Mouse (Mus musculus): ENCODE data around the gene Bin2. TPM values are rescaled to one million over a fixed set of nuclear protein-coding genes. Genes with fewer than 3 reads are reported as not detected.

Bin2 gene
- polyA plus RNA-seq, 1 experiment, result not detected

GRCm38 (mm10) chr15:100666851-100667250 is 2.5 kb downstream of the Bin2 start:
- Histone ChIP-seq H3ac (ENCODE audit: control insufficient read depth, insufficient read length, low read depth) (no peak overlapping the region), H3K27me3 (ENCODE audit: control insufficient read depth, insufficient read depth, insufficient read length) (peaks cover 15% of the 10 kb centered on the region), H3K4me3 (ENCODE audit: insufficient read depth, poor library complexity, severe bottlenecking) (no peak overlapping the region), H3K79me3 (ENCODE audit: low read depth) (no peaks in the 10 kb centered on the region), H3K79me2 (ENCODE audit: control insufficient read depth, insufficient read depth) (no peaks in the 10 kb centered on the region), H3K36me3 (ENCODE audit: control insufficient read depth, insufficient read depth) (no peaks in the 10 kb centered on the region)
- TF ChIP-seq MYOD1 (IDR thresholded peaks at IDR 0.05; ENCODE audit: control insufficient read depth, insufficient read length, low read depth), result no peak
- TF ChIP-seq CEBPB (IDR thresholded peaks at IDR 0.05; ENCODE audit: low read depth), result no peak
- no peak for TF ChIP-seq FOSL1 (IDR thresholded peaks at IDR 0.05; ENCODE audit: insufficient read depth, low read length, poor library complexity, severe bottlenecking)
- no peak for TF ChIP-seq CTCF (IDR thresholded peaks at IDR 0.05; ENCODE audit: control insufficient read depth, insufficient read depth, insufficient read length)
- TF ChIP-seq MYOG (IDR thresholded peaks at IDR 0.05; ENCODE audit: control insufficient read depth, extremely low read depth, insufficient read length), result no peak
- no peak for TF ChIP-seq MAX (IDR thresholded peaks at IDR 0.05)
- no peak for TF ChIP-seq USF1 (IDR thresholded peaks at IDR 0.05; ENCODE audit: low read depth)

- no peaks in the 10 kb centered on the region for H3K36me3 ChIP-seq (ENCODE audit: control insufficient read depth, insufficient read depth)
- H3K79me3 ChIP-seq (ENCODE audit: low read depth), result no peaks in the 10 kb centered on the region
- H3K79me2 ChIP-seq (ENCODE audit: control insufficient read depth, insufficient read depth), result no peaks in the 10 kb centered on the region
- H3ac ChIP-seq (ENCODE audit: control insufficient read depth, insufficient read length, low read depth), result no peak overlapping the region
- H3K27me3 ChIP-seq (ENCODE audit: control insufficient read depth, insufficient read depth, insufficient read length), result peaks cover 15% of the 10 kb centered on the region
- TF ChIP-seq CTCF (IDR thresholded peaks at IDR 0.05; ENCODE audit: control insufficient read depth, insufficient read depth, insufficient read length), result no peak
- no peak for TF ChIP-seq MYOD1 (IDR thresholded peaks at IDR 0.05; ENCODE audit: control insufficient read depth, insufficient read length, low read depth)
- TF ChIP-seq CEBPB (IDR thresholded peaks at IDR 0.05; ENCODE audit: low read depth), result no peak
- no peak for TF ChIP-seq MYOG (IDR thresholded peaks at IDR 0.05; ENCODE audit: control insufficient read depth, extremely low read depth, insufficient read length)
- TF ChIP-seq MAX (IDR thresholded peaks at IDR 0.05), result no peak
- TF ChIP-seq FOSL1 (IDR thresholded peaks at IDR 0.05; ENCODE audit: insufficient read depth, low read length, poor library complexity, severe bottlenecking), result no peak
- H3K4me3 ChIP-seq (ENCODE audit: insufficient read depth, poor library complexity, severe bottlenecking), result no peak overlapping the region
These were observed 3.1 kb downstream of the Bin2 start for GRCm38 (mm10) chr15:100666219-100666696.

DNA sequence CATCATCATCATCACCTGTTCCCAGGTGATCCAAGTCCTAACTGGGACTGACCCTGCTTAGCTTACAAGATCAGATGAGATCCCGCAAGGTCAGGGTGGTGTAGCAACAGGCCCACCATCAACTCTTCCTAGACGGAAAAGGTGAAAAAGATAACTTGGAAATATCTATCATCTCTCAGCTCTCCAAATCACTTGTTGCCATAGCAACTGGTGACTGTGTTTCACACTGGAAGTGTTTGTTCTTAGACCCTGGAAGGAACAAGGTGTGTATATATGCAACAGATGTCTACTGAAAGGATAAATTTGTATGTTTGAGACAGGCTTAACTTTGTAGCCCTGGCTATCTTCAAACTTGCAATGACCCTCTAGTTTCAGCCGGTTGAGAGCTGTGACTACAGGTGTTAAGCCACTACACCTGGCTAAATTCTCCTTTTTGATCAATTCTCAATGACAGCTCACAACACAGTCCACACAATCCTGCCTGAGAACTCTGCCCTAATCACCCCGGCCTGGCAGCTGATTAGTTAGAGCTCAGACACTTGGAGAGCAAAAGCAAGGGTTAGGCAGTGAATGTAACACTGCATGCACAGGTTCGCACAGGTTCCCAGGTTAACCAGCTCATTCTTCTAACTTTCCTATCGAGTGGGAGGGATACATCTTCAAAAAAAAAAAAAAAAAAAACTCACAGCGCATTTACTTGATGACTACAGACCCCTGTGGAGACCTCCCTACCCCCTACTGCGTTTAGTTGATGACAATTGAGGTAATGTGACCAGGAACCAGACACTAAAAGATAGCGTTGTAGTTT is 3.7 kb downstream of the Bin2 start:
- Histone ChIP-seq H3K4me3 (ENCODE audit: insufficient read depth, poor library complexity, severe bottlenecking) (no peak overlapping the region), H3K36me3 (ENCODE audit: control insufficient read depth, insufficient read depth) (no peaks in the 10 kb centered on the region), H3ac (ENCODE audit: control insufficient read depth, insufficient read length, low read depth) (no peak overlapping the region), H3K79me2 (ENCODE audit: control insufficient read depth, insufficient read depth) (no peaks in the 10 kb centered on the region), H3K27me3 (ENCODE audit: control insufficient read depth, insufficient read depth, insufficient read length) (peaks cover 15% of the 10 kb centered on the region), H3K79me3 (ENCODE audit: low read depth) (no peaks in the 10 kb centered on the region)
- TF ChIP-seq USF1 (IDR thresholded peaks at IDR 0.05; ENCODE audit: low read depth), result no peak
- TF ChIP-seq CTCF (IDR thresholded peaks at IDR 0.05; ENCODE audit: control insufficient read depth, insufficient read depth, insufficient read length), result no peak
- TF ChIP-seq CEBPB (IDR thresholded peaks at IDR 0.05; ENCODE audit: low read depth), result no peak
- no peak for TF ChIP-seq FOSL1 (IDR thresholded peaks at IDR 0.05; ENCODE audit: insufficient read depth, low read length, poor library complexity, severe bottlenecking)
- no peak for TF ChIP-seq MYOD1 (IDR thresholded peaks at IDR 0.05; ENCODE audit: control insufficient read depth, insufficient read length, low read depth)
- no peak for TF ChIP-seq MYOG (IDR thresholded peaks at IDR 0.05; ENCODE audit: control insufficient read depth, extremely low read depth, insufficient read length)
- no peak for TF ChIP-seq MAX (IDR thresholded peaks at IDR 0.05)

- Histone ChIP-seq H3ac (ENCODE audit: control insufficient read depth, insufficient read length, low read depth) (no peak overlapping the region), H3K79me3 (ENCODE audit: low read depth) (no peaks in the 10 kb centered on the region), H3K79me2 (ENCODE audit: control insufficient read depth, insufficient read depth) (no peaks in the 10 kb centered on the region), H3K4me3 (ENCODE audit: insufficient read depth, poor library complexity, severe bottlenecking) (no peak overlapping the region), H3K27me3 (ENCODE audit: control insufficient read depth, insufficient read depth, insufficient read length) (peaks cover 15% of the 10 kb centered on the region), H3K36me3 (ENCODE audit: control insufficient read depth, insufficient read depth) (no peaks in the 10 kb centered on the region)
- TF ChIP-seq USF1 (IDR thresholded peaks at IDR 0.05; ENCODE audit: low read depth), result no peak
- no peak for TF ChIP-seq CTCF (IDR thresholded peaks at IDR 0.05; ENCODE audit: control insufficient read depth, insufficient read depth, insufficient read length)
- TF ChIP-seq MYOG (IDR thresholded peaks at IDR 0.05; ENCODE audit: control insufficient read depth, extremely low read depth, insufficient read length), result no peak
- no peak for TF ChIP-seq FOSL1 (IDR thresholded peaks at IDR 0.05; ENCODE audit: insufficient read depth, low read length, poor library complexity, severe bottlenecking)
These were observed 4.5 kb downstream of the Bin2 start for GRCm38 (mm10) chr15:100664813-100665274.

- Histone ChIP-seq H3K79me3 (ENCODE audit: low read depth) (no peaks in the 10 kb centered on the region), H3ac (ENCODE audit: control insufficient read depth, insufficient read length, low read depth) (no peak overlapping the region), H3K27me3 (ENCODE audit: control insufficient read depth, insufficient read depth, insufficient read length) (peaks cover 31% of the 10 kb centered on the region), H3K4me3 (ENCODE audit: insufficient read depth, poor library complexity, severe bottlenecking) (no peak overlapping the region), H3K36me3 (ENCODE audit: control insufficient read depth, insufficient read depth) (no peaks in the 10 kb centered on the region), H3K79me2 (ENCODE audit: control insufficient read depth, insufficient read depth) (no peaks in the 10 kb centered on the region)
- no peak for TF ChIP-seq MYOD1 (IDR thresholded peaks at IDR 0.05; ENCODE audit: control insufficient read depth, insufficient read length, low read depth)
- no peak for TF ChIP-seq MAX (IDR thresholded peaks at IDR 0.05)
- TF ChIP-seq USF1 (IDR thresholded peaks at IDR 0.05; ENCODE audit: low read depth), result no peak
- TF ChIP-seq FOSL1 (IDR thresholded peaks at IDR 0.05; ENCODE audit: insufficient read depth, low read length, poor library complexity, severe bottlenecking), result no peak
- no peak for TF ChIP-seq MYOG (IDR thresholded peaks at IDR 0.05; ENCODE audit: control insufficient read depth, extremely low read depth, insufficient read length)
- TF ChIP-seq CEBPB (IDR thresholded peaks at IDR 0.05; ENCODE audit: low read depth), result no peak
- no peak for TF ChIP-seq CTCF (IDR thresholded peaks at IDR 0.05; ENCODE audit: control insufficient read depth, insufficient read depth, insufficient read length)
These were observed 8.5 kb downstream of the Bin2 start for GRCm38 (mm10) chr15:100660805-100661204.

Data from C2C12 (cell line).